Mouse (Mus musculus): Measurements from ENCODE around the gene Fkbp6.

DNA sequence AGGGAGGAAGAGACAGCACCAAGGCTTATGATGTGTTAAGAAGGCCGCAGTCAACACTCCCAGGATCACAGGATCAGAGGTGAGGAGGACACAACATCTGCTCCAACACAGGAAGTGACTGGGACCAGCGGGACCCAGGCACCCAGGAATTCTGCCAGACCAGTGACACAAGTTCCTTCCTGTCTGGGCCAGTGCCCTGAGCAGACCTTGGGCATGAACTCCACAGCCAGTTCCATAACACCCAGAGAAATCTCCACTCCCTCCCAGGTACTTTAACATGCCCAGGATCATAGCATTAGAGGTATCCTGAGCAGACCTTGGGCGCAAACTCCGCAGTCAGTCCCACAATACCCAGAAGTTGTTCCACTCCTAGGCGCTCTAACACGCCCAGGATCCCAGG is 18.7 kb downstream of the Fkbp6 start:
- no peak for TF ChIP-seq CTCF (IDR thresholded peaks at IDR 0.05; ENCODE audit: low read depth)
- TF ChIP-seq EP300 (optimal IDR thresholded peaks at IDR 0.05) = no peak

Measured in stomach, postnatal 0 days (tissue).